Mouse (Mus musculus): ENCODE data around the gene Matn4. TPM values are rescaled to one million over a fixed set of nuclear protein-coding genes. Genes with fewer than 3 reads are reported as not detected.

Matn4 gene
- polyA plus RNA-seq (2015; fragmentation: Nextera tagmentation; extraction: Ambion mirVana), result 1.9 and 2.2 TPM in 2 replicates

DNA sequence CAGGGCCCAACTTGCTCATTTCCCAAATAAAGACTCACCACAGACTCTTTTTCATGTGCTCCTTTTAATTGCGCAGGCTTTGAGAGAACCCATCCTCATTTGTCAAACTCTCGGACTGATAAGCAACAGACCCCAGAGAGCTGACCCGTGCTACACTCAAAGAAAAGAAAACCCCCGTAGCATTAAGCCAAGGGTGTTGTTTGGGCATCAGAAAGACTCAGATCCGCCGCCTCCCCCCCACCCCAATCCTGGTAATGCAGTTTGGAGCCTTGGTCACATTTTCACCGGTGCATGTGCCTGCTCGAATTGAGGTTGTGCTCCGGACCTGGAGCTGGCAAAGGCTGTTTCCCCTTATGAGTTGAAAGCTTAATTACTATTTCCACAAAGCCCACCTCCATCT, at the start of gene Matn4:
Gene Matn4, minus strand, starts transcription at position 101 of the 400 bp plus-strand sequence.

DNA sequence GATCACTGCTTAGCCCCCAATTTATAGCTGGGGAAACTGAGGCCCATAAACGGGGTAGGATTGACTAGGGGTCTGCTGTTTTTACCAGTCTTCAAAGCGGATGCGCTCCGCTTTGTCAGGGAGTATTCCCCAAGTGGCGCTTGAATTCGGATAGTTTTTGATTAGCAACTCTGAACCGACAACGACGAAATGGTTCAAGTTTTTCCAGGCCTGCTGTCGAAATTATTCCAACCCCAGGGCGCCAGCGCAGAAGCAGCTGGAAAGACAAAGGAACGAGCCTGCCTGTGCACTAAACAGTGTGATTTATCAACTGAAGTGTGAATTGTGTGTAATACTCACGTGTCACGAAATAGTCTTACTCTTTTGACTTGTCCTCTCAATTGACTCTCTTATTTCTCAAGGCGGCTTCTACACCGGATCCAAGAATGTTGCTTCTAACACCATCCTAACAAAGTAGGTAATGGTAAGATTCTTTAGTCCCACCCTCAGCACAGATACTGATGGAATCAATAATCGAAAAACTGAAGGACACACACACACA, 38.6 kb upstream of the Matn4 start, which contains the start of gene Sdc4:
Gene Sdc4, minus strand, starts transcription at position 428 of the 541 bp plus-strand sequence.

DNA sequence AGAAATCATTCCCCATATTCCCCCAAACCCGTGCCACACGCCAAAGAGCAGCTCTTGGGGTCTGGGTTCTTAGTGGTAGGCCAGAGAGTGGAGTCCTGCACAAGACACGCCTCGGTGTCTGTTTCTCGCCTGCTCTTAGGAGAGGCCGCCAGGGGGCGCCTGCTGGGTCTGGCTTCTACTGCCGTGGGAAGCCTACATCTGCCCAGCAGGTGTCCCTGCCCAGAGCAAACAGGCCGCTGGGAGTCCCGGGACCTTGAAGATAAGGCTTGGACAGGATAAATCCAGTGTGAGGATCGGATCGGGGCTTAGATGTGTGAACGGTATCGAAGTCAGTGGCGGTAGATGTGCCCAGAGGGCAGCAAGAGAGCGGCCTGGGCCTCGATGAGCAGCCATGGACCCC, 2.1 kb downstream of the Matn4 start, which contains the start of gene Rbpjl:
Gene Rbpjl, plus strand, starts transcription at position 236 of the 400 bp plus-strand sequence.

DNA sequence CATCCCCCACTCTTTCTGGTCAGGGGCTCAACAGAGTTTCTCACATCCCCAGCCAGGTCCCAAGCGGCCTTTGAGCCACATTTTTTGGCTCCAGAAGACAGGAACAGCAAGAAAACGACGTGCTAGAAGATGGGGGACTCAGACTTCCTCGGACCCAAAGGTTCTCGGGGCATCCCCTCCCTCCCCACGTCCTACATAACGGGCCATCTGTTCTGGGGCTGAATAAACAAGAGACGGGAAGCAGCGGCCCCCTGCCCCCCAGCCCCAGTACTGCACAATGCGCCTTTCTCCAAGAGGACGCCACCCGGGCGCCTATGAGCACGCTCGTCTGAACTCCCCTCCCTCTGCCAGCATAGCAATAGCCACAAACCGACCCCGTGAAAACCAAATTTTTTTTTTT, 15.9 kb downstream of the Matn4 start, which contains the start of gene Slpi:
Gene Slpi, minus strand, starts transcription at position 76 of the 400 bp plus-strand sequence.

Small RNA genes lying within 50 kb of the gene (microRNA-seq; reads per million reads assigned to microRNA genes)
- not detected for gene Mir7678

Other genes with a start within 250 kb of the Matn4 start
- 0.07 TPM in 1 of 2 replicates, not detected in the other for gene Kcns1, start 234.0 kb downstream of the Matn4 start, polyA plus RNA-seq (2015; fragmentation: Nextera tagmentation; extraction: Ambion mirVana)
- gene Wfdc5, start 222.4 kb downstream of the Matn4 start, polyA plus RNA-seq (2015; fragmentation: Nextera tagmentation; extraction: Ambion mirVana), result 0.08 TPM in 1 of 2 replicates, not detected in the other
- gene Wfdc12, start 214.6 kb downstream of the Matn4 start, polyA plus RNA-seq (2015; fragmentation: Nextera tagmentation; extraction: Ambion mirVana), result not detected in 2 replicates
- gene Wfdc15a, start 205.0 kb downstream of the Matn4 start, polyA plus RNA-seq (2015; fragmentation: Nextera tagmentation; extraction: Ambion mirVana), result not detected in 2 replicates
- 50.1 and 50.4 TPM in 2 replicates for gene Wfdc15b, start 183.5 kb downstream of the Matn4 start, polyA plus RNA-seq (2015; fragmentation: Nextera tagmentation; extraction: Ambion mirVana)
- not detected in 2 replicates for gene Svs2, start 166.7 kb downstream of the Matn4 start, polyA plus RNA-seq (2015; fragmentation: Nextera tagmentation; extraction: Ambion mirVana)
- gene Svs3b, start 148.5 kb downstream of the Matn4 start, polyA plus RNA-seq (2015; fragmentation: Nextera tagmentation; extraction: Ambion mirVana), result not detected in 2 replicates
- gene Svs4, start 126.7 kb downstream of the Matn4 start, polyA plus RNA-seq (2015; fragmentation: Nextera tagmentation; extraction: Ambion mirVana), result not detected in 2 replicates
- gene Svs3a, start 115.9 kb downstream of the Matn4 start, polyA plus RNA-seq (2015; fragmentation: Nextera tagmentation; extraction: Ambion mirVana), result not detected in 2 replicates
- not detected in 2 replicates for gene Svs6, start 88.4 kb downstream of the Matn4 start, polyA plus RNA-seq (2015; fragmentation: Nextera tagmentation; extraction: Ambion mirVana)
- gene Svs5, start 72.4 kb downstream of the Matn4 start, polyA plus RNA-seq (2015; fragmentation: Nextera tagmentation; extraction: Ambion mirVana), result not detected in 2 replicates
- gene Slpi, start 16.1 kb downstream of the Matn4 start, polyA plus RNA-seq (2015; fragmentation: Nextera tagmentation; extraction: Ambion mirVana), result 15.5 and 29.0 TPM in 2 replicates
- gene Rbpjl, start 2.0 kb downstream of the Matn4 start, polyA plus RNA-seq (2015; fragmentation: Nextera tagmentation; extraction: Ambion mirVana), result 0.08 and 0.10 TPM in 2 replicates
- 201 and 220 TPM in 2 replicates for gene Sdc4, start 38.7 kb upstream of the Matn4 start, polyA plus RNA-seq (2015; fragmentation: Nextera tagmentation; extraction: Ambion mirVana)
- gene Sys1, start 51.8 kb upstream of the Matn4 start, polyA plus RNA-seq (2015; fragmentation: Nextera tagmentation; extraction: Ambion mirVana), result 58.1 and 67.9 TPM in 2 replicates
- 31.1 and 41.5 TPM in 2 replicates for gene Gm20458, start 55.8 kb upstream of the Matn4 start, polyA plus RNA-seq (2015; fragmentation: Nextera tagmentation; extraction: Ambion mirVana)
- not detected in 2 replicates for gene Trp53tg5, start 68.6 kb upstream of the Matn4 start, polyA plus RNA-seq (2015; fragmentation: Nextera tagmentation; extraction: Ambion mirVana)
- gene Dbndd2, start 80.9 kb upstream of the Matn4 start, polyA plus RNA-seq (2015; fragmentation: Nextera tagmentation; extraction: Ambion mirVana), result 135 and 147 TPM in 2 replicates
- 53.3 and 56.6 TPM in 2 replicates for gene Pigt, start 92.4 kb upstream of the Matn4 start, polyA plus RNA-seq (2015; fragmentation: Nextera tagmentation; extraction: Ambion mirVana)
- gene Wfdc2, start 157.3 kb upstream of the Matn4 start, polyA plus RNA-seq (2015; fragmentation: Nextera tagmentation; extraction: Ambion mirVana), result 273 and 294 TPM in 2 replicates
- 1.4 and 1.5 TPM in 2 replicates for gene Spint3, start 168.3 kb upstream of the Matn4 start, polyA plus RNA-seq (2015; fragmentation: Nextera tagmentation; extraction: Ambion mirVana)
- 1.3 and 1.4 TPM in 2 replicates for gene Wfdc6a, start 180.3 kb upstream of the Matn4 start, polyA plus RNA-seq (2015; fragmentation: Nextera tagmentation; extraction: Ambion mirVana)
- not detected in 2 replicates for gene Eppin, start 188.4 kb upstream of the Matn4 start, polyA plus RNA-seq (2015; fragmentation: Nextera tagmentation; extraction: Ambion mirVana)
- gene Wfdc6b, start 208.4 kb upstream of the Matn4 start, polyA plus RNA-seq (2015; fragmentation: Nextera tagmentation; extraction: Ambion mirVana), result not detected in 2 replicates
- gene Wfdc8, start 208.5 kb upstream of the Matn4 start, polyA plus RNA-seq (2015; fragmentation: Nextera tagmentation; extraction: Ambion mirVana), result not detected in 2 replicates
- not detected in 2 replicates for gene Wfdc16, start 233.6 kb upstream of the Matn4 start, polyA plus RNA-seq (2015; fragmentation: Nextera tagmentation; extraction: Ambion mirVana)

Data from urinary bladder, postnatal 0 days (tissue).